Mouse (Mus musculus) left cerebral cortex, adult 11 months (tissue): ENCODE results near the gene Zfp874a.
"Not testable (repeated sequence)": the region's sequence is repeated elsewhere in the genome, so short reads cannot be mapped to it uniquely, and the experiment has no call there.

Source experiments
- DNase-seq: peaks from one replicate; pipeline ENCODE4 v3.0.0; 2022; ENCODE audit warnings: low spot score

The Zfp874a gene

GRCm38 (mm10) chr13:67376255-67376654, 75.2 kb downstream of the Zfp874a start:
- DNase-seq, result not testable (repeated sequence)

- DNase-seq, result peak; percentile 47
Measured at GRCm38 (mm10) chr13:67375050-67375911, 76.1 kb downstream of the Zfp874a start, which contains the start of the genes Gm28041 and Zfp456. Gene Gm28041, minus strand, starts transcription at chr13:67375733. Gene Zfp456, minus strand, starts transcription at chr13:67375810.
